Mouse (Mus musculus): ENCODE measurements around the gene Tex10.

DNA sequence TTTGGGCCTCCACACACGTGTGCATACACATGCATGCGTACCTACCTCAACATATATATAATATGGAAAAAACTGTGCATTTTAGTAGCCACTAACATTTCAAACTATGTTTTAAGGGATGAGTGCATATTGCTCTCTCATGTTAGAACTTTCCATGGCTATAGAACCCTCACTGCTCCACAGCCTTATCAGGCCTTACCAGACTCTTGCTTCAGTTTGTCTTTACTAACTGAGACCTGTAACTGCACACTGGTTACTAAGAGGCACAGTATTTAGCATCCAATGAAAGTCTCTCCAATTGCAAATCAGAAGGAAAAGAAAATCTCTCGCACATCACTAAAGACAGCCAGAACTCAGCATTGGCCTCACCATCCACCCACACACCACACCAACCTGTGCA is 76.3 kb downstream of the Tex10 start:
- no peak for TF ChIP-seq MYOD1 (IDR thresholded peaks at IDR 0.05; ENCODE audit: control insufficient read depth in 1 of 3, insufficient read length in 2 of 3, low read depth in 2 of 3)
- TF ChIP-seq CEBPB (IDR thresholded peaks at IDR 0.05; ENCODE audit: insufficient read depth, poor library complexity, severe bottlenecking): no peak
- TF ChIP-seq E2F4 (IDR thresholded peaks at IDR 0.05; ENCODE audit: insufficient read depth): no peak
- TF ChIP-seq POLR2A (IDR thresholded peaks at IDR 0.05; ENCODE audit: insufficient read length, low read depth): no peak
- no peak for TF ChIP-seq TCF12 (IDR thresholded peaks at IDR 0.05; ENCODE audit: insufficient read depth, poor library complexity, severe bottlenecking)
- TF ChIP-seq USF1 (IDR thresholded peaks at IDR 0.05; ENCODE audit: low read depth): no peak
- no peak for TF ChIP-seq MAX (IDR thresholded peaks at IDR 0.05; ENCODE audit: low read depth)
- TF ChIP-seq POLR2AphosphoS2 (IDR thresholded peaks at IDR 0.05; ENCODE audit: insufficient read length, low read depth): no peak
- TF ChIP-seq SRF (IDR thresholded peaks at IDR 0.05; ENCODE audit: control insufficient read depth, insufficient read length, low read depth): no peak
- TF ChIP-seq REST (IDR thresholded peaks at IDR 0.05; ENCODE audit: insufficient read depth, insufficient read length): no peak
- TF ChIP-seq TCF3 (IDR thresholded peaks at IDR 0.05; ENCODE audit: insufficient read length, low read depth): no peak

All from myocyte (in vitro differentiated cells).